Mouse (Mus musculus): ENCODE data around the gene Rnaseh2a.

DNA sequence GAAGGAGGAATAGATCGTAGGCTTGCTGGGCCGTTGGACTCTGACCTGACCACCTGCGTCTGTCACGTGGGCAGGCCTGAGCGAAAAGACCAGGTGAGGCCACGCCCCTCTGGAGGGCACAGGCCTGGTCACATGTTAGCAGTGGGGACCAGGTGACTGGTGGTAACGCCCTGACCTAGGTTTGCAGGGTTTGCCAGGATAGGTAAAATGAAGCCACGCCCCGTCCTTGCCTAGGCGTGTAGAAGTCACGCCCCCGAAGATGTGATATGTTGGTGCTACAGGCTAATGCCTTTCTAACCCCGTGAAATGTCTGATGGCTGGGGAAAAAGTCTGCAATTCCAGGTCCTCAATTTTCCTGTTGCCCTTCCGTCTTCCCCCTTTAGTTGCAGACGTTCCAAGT is 21.3 kb upstream of the Rnaseh2a start:
- TF ChIP-seq EP300 (IDR thresholded peaks at IDR 0.05; ENCODE audit: low read depth) (no peak), CTCF (IDR thresholded peaks at IDR 0.05; ENCODE audit: low read depth) (no peak)

Data from liver, postnatal 0 days (tissue).